Mouse (Mus musculus) midbrain, embryonic 11.5 days (tissue): Measurements from ENCODE around the gene Ormdl1. TPM values are rescaled to one million over a fixed set of nuclear protein-coding genes. Genes with fewer than 3 reads are reported as not detected.

Experiments used
- polyA plus RNA-seq: library from polyadenylated mRNA; unstranded; fragments of >200 nt; fragmentation: Nextera tagmentation; extraction: Ambion mirVana; gene quantifications from 2 replicates; pipeline ENCODE4 v1.2.1, GENCODE M21; 2014

The Ormdl1 gene
- polyA plus RNA-seq, 1 experiment from 2014 or later, result 104 TPM

Other genes starting within 250 kb of the Ormdl1 start
- 0.15 TPM in 1 of 2 replicates, not detected in the other for gene Mstn, start 235.5 kb upstream of the Ormdl1 start, polyA plus RNA-seq
- gene 1700019A02Rik, start 109.5 kb upstream of the Ormdl1 start, polyA plus RNA-seq, result 0.30 TPM in 1 of 2 replicates, not detected in the other
- gene Pms1, start 77 bp upstream of the Ormdl1 start, polyA plus RNA-seq, result 22.5 and 25.6 TPM in 2 replicates
- gene Gm28778, start within 50 bp of the Ormdl1 start, polyA plus RNA-seq, result not detected in 2 replicates
- 33.6 and 35.7 TPM in 2 replicates for gene Osgepl1, start 16.5 kb downstream of the Ormdl1 start, polyA plus RNA-seq
- gene Asdurf, start 55.5 kb downstream of the Ormdl1 start, polyA plus RNA-seq, result 5.9 TPM in 1 of 2 replicates, not detected in the other
- gene Gm28551, start 55.6 kb downstream of the Ormdl1 start, polyA plus RNA-seq, result 0.82 and 2.0 TPM in 2 replicates
- gene Asnsd1, start 55.7 kb downstream of the Ormdl1 start, polyA plus RNA-seq, result 107 and 127 TPM in 2 replicates